Mouse (Mus musculus) cerebellum, adult 11 months (tissue): Measurements from ENCODE around the gene Gng12.
"Not testable (repeated sequence)": the region's sequence is repeated elsewhere in the genome, so short reads cannot be mapped to it uniquely, and the experiment has no call there.

Source experiments
- DNase-seq: peaks from one replicate; pipeline ENCODE4 v3.0.0; 2022

The Gng12 gene

DNA sequence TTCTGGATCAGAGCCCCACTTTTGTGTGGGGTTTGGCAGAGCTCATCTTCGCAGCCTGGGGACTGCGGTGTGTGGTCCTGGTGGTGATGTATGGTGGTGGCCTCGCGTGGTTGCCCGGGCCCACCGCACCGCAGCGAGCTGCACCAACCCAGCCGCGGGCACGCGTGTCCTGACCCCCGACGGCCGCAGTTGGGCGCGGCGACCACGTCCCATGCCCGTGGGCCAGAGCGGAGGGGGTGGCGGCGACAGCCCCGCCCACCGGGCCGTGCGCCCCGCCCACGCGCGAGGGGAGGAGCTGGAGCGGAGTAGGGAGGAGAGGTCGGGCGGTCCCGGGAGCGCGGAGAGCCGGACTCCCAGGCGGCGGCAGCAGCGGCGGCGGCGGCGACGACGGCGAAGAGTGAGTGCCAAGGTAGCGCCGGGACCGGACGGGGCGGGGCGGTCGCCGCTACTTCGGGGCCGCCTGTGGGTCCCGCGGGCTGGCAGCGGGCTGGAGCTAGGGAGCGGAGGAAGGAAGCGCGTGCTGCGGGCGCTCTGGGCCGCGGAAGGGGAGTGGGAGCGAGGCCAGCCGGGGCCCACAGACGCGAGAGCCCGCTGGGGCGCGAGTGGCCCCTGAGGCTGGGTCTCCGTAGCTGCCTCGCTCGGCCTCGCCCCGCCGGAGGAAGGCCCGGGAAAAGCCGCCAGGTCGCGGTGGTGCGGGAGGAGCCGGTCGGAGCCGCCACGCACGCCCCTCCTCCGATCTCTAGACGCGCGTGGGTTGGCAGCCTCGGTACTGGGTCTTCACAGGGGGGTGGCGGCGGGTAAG, at the start of gene Gng12:
TSS of gene Gng12 (plus strand) at position 279 of the 802 bp plus-strand sequence.
- DNase-seq = peak; percentile 60

DNA sequence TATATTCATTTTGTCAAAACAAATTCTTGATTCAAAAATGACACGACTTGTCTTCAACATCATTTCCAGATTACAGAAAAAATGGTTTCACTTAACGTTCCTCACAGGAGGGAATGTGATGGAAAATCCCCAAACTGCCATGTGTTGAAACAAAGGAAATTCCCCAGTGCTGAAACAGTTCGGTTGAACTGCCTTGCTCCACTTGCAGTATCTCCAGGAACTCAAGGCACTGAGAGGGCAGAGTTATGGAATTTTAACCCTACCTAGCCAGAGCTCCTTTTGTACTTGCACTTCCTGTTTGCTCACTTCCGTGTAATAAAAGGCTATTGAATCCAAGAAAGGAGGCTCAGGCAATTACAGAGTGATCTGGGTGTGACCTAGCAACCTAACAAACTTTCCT, 47.3 kb upstream of the Gng12 start:
- DNase-seq = no peak

- no peak for DNase-seq
Measured at GRCm38 (mm10) chr6:66856236-66856635, 40.0 kb upstream of the Gng12 start.

DNA sequence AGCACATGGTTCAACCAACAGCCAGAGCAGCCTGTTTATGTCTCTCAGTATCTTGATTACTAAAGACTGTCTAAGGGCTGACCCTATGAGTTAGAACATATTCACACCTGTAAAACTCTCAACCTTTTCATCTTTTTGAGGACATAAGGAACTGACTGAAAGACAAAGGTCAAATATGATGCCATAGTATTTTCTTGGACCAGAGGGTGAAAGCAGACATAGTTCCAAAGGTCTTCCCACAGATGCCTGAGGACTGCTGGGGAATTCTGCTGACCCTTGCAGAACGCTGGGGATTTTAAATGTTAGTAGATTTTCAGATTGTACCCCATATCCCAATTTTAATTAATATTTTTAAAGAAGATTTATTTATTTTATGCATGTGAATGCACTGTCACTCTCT, 37.8 kb upstream of the Gng12 start:
- DNase-seq = no peak

- DNase-seq = no peak
Measured at GRCm38 (mm10) chr6:66859391-66859790, 36.8 kb upstream of the Gng12 start.

- no peak for DNase-seq
Measured at GRCm38 (mm10) chr6:66864463-66864862, 31.7 kb upstream of the Gng12 start.

DNA sequence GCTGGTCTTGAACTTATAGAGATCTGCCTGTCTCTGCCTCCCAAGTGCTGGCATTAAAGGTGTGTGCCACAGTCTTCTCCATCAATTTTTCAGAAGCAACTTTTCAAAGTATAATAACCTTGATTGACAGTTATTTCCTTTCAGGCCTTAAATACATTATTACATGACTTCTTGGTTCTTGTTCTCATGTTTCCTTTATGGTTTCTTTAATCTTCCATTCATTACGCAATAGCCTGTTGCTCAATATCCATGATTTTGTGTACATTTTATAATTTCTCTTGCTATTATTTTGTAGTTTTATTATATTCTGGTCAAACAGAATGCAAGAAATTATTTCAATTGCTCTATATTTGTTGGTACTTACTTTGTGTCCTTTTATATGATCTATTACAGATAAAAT, 29.9 kb upstream of the Gng12 start:
- DNase-seq = no peak

DNA sequence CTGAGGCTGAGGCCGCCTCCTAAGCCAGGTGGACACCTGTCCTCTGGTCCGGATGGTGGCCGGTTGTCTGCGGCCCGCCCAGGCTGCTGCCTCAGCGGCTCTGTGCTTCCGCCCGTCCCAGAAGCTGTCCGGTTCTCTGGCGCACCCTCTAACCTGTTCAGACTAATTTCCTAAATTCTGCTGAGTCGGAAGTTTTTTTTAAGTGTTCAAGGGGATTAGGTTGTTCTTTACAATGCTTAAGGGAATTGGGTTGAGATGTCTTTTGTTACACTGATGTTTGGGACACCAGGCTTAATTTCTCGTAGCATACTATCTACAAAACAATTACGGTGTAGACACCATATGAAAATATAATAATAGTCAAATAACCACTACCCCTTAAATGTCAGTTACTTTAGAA, 19.1 kb upstream of the Gng12 start:
- DNase-seq = not testable (repeated sequence)

DNA sequence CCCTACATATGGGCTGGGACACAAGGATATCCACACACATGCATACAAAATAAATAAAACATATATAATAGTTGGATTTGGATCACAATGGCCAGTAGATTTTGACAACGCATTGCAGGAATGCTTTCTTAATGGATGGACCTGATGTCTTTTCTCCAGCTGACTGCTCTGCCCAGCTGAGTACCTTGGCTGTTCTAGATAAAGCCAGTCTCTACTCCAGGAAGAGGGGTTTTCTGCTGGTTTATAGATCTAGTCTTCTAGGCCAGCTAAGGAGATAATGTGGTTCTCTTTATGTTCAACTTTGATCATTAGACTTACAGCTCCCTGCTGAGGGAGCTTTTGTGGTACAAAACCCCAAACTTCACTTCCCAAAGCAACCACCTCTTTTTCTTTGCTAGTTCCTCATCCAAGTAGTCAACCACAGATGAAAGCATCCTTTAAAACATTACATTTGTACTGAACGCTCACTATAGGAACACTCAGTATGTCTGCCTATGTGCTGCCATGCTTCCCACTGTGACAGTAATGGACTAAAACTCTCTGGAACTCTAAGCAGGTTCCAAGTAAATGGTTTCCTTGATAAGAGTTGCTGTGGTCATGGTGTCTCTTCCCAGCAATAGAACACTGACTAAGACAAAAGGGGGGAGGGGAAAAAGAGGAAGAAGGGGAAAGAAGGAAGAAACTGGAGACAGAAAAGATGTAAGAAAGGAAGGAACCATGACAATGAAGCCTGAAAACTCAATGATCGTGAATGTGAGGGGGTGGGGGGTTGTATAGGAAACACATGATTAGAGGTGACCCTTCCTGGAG, 5.6 kb upstream of the Gng12 start:
- no peak for DNase-seq

DNA sequence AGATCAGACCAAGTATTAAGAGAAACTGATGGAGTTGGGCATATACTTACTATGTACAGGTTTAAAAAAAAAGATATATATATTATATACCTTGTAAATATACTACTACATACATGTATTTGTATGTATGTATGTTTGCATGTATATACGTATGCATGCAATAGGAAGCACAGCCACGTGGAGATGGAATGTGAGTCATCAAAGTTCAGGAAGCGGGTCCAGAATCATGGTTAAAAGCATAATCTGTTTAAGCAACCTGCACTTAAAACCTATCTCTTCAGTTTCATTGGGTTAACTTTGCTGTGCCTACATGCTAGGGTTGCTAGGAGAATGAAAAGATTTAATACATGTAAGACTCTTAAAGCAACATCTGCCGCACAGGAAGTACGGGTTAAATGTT, 2.2 kb upstream of the Gng12 start:
- no peak for DNase-seq

DNA sequence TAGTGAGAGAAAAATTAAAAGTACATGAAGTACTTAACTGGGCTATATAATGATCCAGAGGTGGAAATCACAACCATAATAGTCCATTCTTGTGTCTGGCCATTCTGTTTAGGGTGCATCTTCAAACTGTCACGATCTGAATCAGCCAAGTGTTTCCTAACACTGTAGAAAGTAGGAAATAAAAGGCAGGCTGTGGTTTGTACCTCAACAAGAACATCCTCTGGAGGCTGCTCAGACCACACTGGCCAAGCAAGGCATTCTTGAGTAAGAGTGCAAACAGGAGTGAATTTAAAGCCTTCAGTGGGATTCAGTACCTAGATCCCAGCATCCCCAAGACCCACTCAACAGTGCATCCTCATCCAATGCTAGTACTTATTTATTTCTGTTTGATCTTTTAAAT, 1.2 kb upstream of the Gng12 start:
- no peak for DNase-seq

- DNase-seq = no peak
Measured at GRCm38 (mm10) chr6:66896921-66897645, 886 bp downstream of the Gng12 start.

- DNase-seq = no peak
Measured at GRCm38 (mm10) chr6:66897994-66898393, 1.8 kb downstream of the Gng12 start.

GRCm38 (mm10) chr6:66901926-66902325, 5.7 kb downstream of the Gng12 start:
- DNase-seq = no peak

DNA sequence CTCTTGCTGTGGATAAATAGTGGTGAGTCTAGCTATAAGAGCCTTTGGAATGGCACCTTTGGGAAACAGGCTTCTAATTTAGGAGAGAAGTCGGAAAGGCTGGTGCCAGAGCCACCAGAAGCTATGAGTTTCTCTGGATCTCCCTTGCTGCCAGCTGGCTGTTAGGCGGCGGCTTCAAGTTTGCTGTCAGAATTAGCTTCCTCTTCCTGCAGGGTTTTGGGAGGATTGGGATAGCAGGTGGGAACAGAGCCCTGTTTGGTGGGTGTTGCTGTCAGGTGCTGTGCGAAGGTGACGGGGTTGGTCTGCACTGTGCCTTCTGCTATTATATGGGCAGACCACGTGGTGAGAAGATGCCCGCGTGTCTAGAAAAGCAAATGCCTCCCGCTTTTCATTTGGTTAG, 7.0 kb downstream of the Gng12 start:
- DNase-seq = no peak

- DNase-seq = no peak
Measured at GRCm38 (mm10) chr6:66903720-66904119, 7.5 kb downstream of the Gng12 start.

GRCm38 (mm10) chr6:66906244-66906643, 10.0 kb downstream of the Gng12 start:
- DNase-seq = no peak

DNA sequence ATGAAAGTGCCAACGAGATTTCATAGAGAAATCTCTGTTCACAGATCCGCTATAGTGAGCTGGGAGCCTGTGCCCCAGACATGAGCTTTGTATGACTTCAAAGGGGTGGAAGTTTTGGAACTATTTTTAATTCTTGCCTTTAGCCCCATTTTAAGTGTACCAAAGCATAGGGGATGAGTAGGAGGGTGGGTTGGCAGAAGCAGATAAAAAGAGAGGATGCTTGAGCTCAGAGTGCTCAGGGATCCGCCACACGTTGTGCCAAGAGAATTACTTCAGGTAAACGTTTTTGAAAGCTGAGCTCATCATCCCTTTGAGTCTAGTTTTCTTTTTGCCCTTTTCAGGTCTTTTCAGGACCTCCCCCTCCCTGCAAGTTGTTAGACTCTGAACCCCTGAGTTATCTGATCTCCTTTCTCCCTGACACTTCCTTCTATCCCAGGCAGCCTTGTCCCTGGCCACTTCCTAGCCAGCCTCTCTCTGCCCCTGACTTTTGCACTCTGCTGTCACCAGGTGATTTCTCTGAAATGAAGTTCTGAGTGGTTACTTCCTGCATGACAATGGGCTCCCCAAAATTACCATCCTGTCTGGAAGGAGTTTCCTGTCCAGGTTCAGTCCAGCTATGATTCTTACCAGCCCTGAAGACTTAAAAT, 12.3 kb downstream of the Gng12 start:
- DNase-seq = no peak

DNA sequence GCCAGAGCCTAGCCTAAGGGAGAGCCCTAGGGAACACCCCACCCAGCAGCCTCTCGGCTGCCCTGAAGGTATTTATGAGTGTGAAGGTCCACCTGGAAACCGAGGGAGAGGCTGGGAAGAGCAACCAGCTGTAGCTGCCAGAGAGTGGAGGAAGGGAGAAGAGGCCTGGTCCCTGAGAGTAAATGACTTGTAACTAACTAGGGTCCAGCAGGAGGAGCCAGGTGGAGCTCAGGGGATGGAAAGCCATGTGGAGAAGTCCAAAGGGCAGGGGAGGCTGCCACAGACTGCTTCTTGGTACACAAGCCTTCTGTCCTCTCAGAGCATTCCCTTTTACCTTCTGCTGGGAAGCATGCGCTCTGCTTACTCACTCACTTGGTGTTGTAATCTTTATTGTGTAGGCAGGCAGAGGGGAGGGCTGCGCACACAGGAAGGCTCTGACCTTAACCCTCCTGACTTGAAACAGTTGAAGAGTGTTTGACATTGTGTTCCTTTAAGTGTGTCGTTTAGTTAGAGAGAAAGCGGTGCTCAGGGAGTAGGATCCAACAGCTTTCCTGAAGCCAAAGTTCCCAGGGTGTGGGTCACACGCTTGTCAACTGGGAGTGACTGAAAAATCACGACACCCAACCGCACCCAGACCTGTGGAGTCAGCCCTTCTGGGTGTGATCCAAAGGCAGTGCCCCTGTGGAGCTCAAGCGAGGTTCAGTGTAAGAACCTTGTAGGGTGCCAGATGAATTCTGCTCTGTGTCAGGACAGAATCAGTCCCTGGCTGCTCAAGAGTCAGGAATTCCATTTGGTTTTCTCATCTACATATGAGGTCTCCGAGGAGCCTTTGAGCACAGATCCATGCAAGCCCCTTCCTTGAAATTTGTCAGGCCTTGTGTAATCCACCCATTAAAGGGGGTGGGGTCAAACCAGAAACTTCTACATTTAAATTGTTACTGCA, 14.6 kb downstream of the Gng12 start:
- DNase-seq = no peak

DNA sequence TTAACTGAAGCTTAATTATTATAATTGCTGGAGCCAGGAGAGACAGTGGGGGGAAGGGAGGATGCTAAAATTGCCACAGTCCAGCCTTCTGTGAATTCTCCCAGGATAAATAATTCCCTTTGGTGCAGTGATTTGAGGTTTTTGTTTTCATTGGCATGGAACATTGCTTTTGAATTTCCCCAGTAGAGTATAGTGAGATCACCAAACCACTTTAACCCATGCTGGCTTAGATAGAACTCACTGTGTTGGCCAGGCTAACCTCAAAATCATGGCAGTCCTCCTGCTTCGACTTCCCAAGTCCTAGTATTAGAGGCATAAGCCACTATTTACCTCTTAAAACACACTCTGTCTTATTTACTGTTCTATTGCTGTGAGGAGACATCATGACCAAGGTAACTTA, 17.2 kb downstream of the Gng12 start:
- DNase-seq = no peak

DNA sequence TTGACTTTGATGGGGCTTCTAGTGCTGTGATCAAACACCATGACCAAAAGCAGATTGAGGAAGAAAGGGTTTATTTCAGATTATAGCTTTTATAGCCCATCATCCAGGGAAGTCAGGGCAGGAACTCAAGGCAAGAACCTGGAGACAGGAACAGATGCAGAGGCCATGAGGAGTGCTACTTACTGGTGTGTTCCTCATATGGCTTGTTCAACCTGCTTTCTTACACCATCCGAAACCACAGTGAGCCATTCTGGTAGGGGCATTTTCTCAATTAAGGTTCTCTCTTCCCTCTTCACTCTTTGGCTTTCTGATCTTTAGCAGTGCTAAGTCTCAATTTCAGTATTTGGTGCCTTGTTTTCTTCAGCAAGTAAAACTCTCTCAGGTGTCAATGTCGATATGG, 19.4 kb downstream of the Gng12 start:
- no peak for DNase-seq

- no peak for DNase-seq
Measured at GRCm38 (mm10) chr6:66917032-66917431, 20.8 kb downstream of the Gng12 start.
